Mouse (Mus musculus) cerebellum, adult 8-10 months (tissue): Measurements from ENCODE around the gene Icam2.
"Not testable (repeated sequence)": the region's sequence is repeated elsewhere in the genome, so short reads cannot be mapped to it uniquely, and the experiment has no call there.

ENCODE experiments used
- DNase-seq: peaks from one replicate; pipeline ENCODE4 v3.0.0; 2022

Gene Icam2

DNA sequence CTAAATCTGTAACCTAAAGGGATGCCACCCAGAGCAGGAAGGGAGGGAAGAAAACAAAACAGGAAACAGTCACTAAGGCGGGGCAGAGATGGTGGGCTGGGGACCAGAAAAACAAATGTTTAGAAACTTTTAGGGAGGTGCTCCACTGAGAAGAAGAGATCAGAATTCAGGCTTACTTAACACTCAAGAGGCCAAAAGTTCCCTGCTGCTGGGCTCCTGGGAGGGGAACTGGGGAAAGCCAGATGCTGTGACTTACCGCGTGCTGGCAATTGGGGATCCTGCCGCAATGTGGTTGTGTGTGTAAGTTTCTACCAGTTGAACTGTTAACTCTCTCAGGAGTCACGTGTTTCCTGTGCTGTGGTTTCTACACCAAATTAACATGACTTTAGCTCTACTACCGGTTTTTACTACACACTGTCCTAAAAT lies at the start of gene Icam2:
TSS of gene Icam2 (minus strand) at position 285 of the 426 bp plus-strand sequence.
- no peak for DNase-seq

DNA sequence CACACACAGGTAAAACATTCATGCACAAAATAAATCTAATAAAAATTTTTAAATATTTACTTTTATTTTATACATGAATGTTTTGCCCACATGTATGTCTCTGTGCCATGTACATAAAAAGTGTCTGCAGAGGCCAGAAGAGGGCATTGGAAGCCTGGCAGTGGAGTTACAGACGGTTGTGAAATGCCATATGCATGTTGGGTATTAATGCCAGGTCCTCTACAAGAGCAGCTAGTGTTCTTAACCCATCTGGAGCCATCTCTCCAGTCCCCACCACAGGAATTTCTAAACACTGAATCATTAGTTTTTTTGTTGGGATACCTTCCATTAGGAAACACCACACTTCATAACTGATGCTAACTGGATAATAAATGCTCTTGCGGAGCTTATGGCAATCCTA lies 49.7 kb upstream of the Icam2 start:
- DNase-seq: no peak

DNA sequence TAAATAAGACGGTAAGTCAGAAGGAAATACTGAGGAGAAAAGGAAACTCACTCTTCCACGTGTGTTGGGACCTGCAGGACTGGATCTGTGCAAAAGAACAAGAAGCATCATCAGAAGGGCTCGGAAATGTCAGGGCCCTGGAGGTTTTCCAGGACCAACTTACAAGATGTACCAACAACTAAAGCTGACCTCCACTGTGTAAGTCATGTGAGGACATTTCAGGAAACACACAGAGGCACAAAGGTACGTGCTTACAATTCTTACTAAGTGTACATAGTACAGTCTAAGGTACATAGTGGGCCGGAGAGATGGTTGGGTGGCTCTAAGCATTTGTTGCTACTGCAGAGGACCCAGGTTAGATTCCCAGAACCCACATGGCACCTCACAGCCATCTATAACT lies 49.2 kb upstream of the Icam2 start:
- no peak for DNase-seq

DNA sequence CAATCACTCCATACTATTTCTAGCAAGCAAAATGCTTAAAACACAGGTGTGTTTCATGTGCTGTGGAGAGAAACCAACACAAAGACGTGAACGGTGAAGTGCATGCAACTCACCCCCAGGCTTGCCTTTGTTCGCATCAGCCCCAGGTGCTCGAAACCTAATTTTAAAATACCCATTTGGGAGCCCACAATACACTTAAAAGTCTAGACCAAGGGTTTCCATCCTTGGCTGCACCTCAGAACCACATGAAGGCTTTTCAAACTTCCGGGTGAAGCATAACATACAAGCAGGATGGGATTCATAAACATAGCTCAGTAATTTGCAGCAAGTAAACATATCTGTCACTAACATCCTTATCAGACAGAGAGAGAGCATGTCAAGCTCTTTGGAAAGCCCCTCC lies 42.5 kb upstream of the Icam2 start:
- DNase-seq: no peak

GRCm38 (mm10) chr11:106429689-106430088 lies 41.8 kb upstream of the Icam2 start:
- DNase-seq: no peak

DNA sequence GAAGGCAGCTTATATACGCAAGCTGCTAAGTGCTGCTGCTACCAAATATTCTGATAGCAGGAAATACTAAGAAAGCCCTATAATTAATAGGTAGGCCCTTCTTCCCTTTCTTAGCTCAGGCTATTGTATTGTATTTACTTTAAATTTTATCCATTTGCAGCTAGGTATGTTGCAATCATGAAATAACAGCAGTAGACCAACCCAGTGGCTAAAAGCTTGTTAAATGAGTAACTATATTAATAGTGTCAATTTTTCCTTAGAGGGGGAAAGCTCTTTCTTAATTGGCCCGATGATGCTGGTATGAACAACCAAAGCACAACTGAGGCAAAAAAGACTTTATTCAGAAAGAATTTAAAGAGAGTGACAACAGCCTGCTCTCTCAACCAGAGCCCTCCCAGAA lies 40.7 kb upstream of the Icam2 start:
- no peak for DNase-seq

DNA sequence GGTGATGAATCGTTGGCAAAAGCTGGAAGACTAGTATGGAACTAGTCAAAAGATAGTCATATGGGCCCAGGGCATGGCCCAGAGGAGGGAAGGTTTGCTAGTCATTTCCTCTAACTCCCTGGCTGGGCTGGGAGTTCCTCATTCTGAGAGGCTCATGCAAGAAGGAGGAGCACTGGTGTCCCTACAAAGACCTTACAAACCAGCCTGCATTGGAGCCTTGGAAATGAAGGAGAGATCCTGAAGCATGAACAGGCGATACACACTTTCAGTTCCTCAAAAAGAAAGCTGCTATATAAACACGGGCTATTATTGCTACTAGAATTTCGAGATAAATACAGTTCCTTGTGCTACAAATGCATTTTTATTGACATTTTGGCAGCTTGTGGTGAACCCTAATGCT lies 40.2 kb upstream of the Icam2 start:
- DNase-seq: no peak

GRCm38 (mm10) chr11:106426447-106426846 lies 38.6 kb upstream of the Icam2 start:
- no peak for DNase-seq

DNA sequence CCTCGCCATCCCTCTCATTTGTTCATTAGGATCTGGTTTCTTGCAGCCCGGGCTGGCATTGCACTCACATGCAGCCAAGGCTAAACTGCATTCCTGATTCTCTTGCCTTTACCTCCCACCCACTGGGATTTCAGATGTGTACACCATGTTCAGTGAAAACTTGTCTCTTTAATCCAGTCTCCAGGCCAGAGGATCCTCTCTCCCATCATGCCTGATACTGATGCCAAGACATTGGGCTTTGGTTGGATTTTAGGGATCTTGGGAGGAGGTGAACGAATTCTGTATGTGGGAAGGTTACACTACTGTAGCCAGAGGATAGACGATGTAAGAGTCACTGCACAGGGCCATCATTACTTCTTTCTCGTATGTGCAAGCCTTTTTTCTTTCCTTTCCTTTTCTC lies 37.3 kb upstream of the Icam2 start:
- no peak for DNase-seq

DNA sequence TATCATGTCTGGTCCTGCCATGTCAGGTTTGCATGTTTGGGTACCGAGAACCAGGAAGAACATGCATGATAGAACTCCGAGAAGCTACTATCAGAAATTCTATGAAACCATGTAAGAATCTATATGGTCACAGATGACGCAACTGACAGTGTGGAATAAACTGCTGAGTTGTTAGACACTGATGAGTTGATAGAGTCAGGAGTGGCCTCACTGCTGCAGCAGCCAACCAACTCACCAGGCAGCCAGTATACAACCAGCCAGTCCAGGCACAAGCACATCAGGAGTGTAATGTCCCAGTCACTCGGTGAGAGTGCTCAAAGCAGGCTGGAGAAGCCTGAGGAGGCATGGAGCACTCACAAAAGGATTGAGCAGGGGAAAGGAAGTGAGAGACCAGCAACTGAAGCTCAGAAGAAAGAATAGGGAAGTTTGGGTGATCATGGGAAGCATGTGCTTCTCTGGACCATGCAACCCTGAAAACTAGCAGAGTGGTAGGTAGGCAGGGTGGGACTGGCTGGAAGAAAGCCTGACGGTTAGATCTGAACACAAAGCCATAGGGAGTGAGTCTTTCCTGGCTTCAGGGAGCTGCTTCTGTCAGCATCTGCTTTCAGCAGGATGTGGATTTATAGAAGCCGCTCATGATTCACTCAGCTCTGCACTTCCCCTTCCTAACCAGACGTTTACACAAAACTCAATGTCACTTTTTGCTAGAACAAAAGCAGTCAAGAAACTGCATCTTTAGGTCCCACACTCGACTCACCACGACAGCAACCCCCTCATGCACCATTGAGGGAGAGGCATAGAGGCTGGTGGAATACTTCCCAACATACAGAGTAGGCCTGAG lies 31.6 kb upstream of the Icam2 start:
- DNase-seq: no peak

- DNase-seq: peak; percentile 77
Observed at GRCm38 (mm10) chr11:106418622-106419196, 30.8 kb upstream of the Icam2 start.

GRCm38 (mm10) chr11:106417860-106418259 lies 30.0 kb upstream of the Icam2 start:
- no peak for DNase-seq

DNA sequence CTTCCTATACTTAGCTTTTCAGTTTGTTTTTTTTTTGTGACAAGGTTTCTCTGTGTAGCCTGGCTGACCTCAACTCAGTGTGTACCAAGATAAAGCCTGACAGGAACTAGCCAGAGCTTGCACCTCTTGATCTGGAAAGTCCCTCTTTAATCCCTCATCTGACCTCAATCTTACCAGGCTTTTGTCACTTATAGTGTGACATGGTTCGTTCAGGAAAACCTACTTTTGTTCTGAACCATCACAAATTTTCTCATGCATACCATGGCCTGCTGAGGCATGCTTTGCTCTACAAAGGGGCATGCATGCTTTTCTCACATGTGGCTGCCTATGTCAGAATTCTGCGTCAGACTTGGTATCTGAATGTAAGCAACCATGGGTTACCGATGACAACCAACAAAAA lies 28.5 kb upstream of the Icam2 start:
- no peak for DNase-seq

DNA sequence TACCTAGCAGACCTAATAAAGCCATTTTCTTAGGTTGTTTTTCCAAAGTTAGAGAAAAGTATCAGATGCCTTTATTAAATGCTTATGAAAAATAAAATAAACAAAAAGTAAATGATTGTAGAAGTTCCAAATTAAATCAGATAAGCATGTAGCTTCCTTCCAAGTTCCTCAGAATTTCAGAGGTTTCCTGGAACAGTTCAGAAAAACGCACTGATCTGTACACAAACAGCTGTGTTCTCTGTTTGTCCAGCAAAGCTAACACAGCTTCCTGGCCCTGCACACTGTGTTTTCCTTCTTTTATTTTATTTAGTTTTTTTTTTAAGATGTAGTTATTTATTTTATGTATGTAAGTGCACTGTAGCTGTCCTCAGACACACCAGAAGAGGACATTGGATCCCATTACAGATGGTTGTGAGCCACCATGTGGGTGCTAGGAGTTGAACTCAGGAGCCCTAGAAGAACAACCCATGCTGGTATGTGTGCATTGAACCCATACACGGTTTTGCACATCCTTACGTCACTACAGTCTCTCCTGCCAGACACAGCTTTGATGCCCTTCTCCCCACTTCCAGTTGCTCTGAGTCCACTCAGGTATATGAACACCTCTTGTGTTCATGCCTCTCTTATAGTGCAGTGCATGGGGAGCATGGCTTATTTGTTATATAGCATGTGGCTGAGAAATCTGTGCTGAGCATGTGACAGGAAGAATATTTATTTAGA lies 24.9 kb upstream of the Icam2 start:
- DNase-seq: no peak

- no peak for DNase-seq
Observed at GRCm38 (mm10) chr11:106411157-106411556, 23.3 kb upstream of the Icam2 start.

DNA sequence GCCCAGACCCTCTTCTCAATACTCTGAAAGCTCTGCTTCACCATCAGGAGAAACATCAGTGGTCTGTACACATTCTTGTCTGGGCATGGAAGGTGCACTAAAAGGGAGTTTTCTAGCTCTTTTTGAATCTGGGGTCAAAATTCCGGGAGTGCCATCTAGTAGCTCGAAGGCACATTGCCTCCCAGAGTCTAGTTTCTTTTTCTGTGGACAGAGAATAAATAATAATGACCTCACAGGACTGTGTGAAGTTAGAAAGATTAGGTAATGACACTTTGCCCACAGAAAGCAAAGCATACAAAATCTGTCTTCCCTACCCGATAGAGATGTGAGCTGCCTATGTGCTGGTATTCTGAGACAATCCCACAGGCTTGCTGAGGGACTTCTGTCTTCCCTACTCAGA lies 22.6 kb upstream of the Icam2 start:
- DNase-seq: no peak

DNA sequence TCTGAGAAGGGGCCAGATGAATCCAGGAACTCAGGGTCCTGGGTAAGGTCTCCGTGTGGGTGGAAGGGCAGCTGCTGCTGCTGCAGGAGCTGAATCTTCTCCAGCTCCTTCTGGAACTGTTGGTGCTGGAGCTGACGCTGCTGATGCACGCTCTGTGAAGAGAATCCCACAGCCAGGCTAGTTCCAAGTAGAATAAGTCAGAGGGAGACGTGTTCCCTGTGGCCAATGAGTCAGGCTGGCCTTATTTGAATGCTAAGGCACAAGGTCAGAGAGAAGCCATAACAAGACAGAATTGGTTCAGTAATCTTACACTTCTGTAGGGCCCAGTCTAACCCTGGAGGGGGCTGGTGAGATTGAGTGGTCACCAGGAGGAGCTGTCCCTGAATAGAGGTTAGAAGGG lies 22.1 kb upstream of the Icam2 start:
- DNase-seq: no peak

DNA sequence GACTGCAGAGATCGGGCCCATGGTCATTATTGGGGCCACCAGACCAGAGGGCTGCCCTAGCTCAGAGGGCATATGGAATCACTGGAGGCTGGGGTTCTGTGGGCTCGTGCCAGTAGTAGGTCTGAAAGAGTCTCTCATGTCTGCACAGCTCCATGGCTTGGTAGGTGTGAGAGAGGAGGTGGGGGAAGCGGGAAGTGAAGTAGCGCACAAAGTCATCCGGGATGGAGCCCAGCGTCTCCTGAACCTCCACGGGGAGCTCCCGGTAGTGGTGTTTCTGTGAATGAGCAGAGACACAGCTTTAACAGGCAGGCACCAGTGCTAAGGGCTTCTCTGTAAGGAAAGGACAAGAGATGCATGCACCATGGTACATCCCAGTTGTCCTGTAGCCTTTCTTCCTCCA lies 10.6 kb upstream of the Icam2 start:
- DNase-seq: no peak

DNA sequence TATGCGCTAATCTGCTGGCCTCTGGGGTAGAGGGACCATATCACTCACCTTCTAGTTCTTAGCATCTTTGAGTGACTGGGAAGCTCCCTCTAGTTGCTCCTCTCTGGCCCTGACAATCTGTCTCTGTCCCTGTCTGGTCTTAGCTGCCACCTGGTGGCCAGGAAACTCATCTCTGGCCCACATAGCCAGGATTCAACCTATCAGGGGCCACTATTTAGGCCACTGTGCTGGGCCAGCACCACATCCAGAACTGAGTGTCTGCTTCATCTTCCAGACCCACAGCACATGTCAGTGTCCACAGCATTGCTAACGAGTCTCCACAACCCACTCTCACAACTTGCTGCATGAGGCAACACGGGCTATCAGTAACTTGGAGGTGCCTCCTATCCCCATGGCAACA lies 9.8 kb upstream of the Icam2 start:
- no peak for DNase-seq

- DNase-seq: not testable (repeated sequence)
Observed at GRCm38 (mm10) chr11:106394055-106394454, 6.2 kb upstream of the Icam2 start.

- no peak for DNase-seq
Observed at GRCm38 (mm10) chr11:106393331-106393616, 5.4 kb upstream of the Icam2 start.

GRCm38 (mm10) chr11:106392597-106393330 lies 4.9 kb upstream of the Icam2 start:
- DNase-seq: no peak

DNA sequence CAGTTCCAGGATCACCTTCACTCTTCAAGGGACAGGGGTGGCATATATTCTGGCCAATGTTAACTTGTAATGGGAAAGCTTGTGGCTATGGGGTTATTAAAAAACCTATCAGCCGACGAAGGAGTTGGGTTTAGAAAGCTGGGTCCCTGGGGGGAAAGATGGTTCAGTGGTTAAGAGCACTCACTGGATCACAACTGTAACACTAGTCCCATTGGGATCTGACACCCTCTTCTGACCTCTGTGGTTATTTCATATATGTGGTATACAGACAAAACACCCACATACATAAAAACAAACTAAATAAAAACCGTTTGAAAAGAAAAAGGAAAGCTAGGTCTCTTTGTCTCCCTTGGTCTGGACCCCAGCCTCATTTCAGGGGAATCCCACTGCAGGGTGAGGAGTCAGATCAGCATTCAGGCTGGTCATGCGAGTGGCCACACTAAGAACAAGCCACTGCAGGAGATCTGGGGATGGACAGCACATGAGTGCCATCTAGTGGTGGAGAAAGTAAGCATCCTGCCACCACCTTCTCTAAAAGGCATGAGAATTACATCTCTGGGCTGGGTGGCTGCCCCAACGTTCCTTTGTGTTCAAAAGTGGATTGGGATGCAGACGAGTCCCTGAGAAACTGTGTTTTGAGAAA lies 3.8 kb upstream of the Icam2 start:
- peak; percentile 69 for DNase-seq
